In the genomic region with DNA sequence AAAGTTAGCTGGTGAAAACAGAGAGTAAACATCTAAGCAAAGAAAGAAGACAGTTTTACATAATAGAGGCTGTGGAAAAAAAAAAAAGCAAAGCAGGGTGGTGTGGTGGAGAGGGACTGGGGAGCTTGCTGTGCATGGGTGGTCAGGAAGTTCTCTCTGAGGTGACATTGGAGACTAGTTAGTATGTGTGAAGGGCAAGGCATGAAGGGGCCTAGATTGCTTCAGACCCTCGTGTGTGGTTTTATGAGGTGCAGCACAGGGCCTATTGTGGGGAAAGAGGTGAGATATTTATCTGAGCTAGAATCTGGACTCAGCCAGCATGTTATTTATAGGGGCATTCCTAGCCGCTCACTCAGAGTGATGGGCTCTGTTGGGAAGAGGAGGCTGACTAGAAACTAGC, we compare ENCODE assay signal across 25 mouse cellular contexts.
"Had no signal": no experiment of that assay in that cellular context is flagged by ENCODE, and none has a peak within 500 bp of the region (broad histone marks: within the 10 kb centered on the region; RNA-seq: fewer than 3 reads in every experiment).

No protein-coding gene starts in this region.

- DNase-seq: gastrocnemius, postnatal 14 days; gastrocnemius, postnatal 36 days; heart, adult 11 months; heart, adult 2 months; heart, postnatal 14 days; heart, postnatal 36 days; kidney, adult 18-20 months; kidney, adult 8-10 months; kidney, postnatal 14 days; kidney, postnatal 36 days; layer of hippocampus, adult 9-11 months; layer of hippocampus, postnatal 36 days; left cerebral cortex, postnatal 4 days; liver, embryonic 13.5 days had no signal

- H3K4me2 ChIP-seq: heart, embryonic 11.5 days; heart, embryonic 13.5 days; heart, embryonic 15.5 days; hindbrain, embryonic 13.5 days; hindbrain, embryonic 15.5 days; kidney, embryonic 15.5 days; limb, embryonic 12.5 days; liver, embryonic 13.5 days; liver, embryonic 15.5 days had no signal

- H3K9me3 ChIP-seq: heart, embryonic 13.5 days; heart, embryonic 15.5 days; hindbrain, embryonic 13.5 days; hindbrain, embryonic 15.5 days; kidney, embryonic 15.5 days; limb, embryonic 12.5 days; liver, embryonic 13.5 days; liver, embryonic 15.5 days had no signal

- H3K27me3 ChIP-seq: heart, embryonic 13.5 days; heart, embryonic 15.5 days; hindbrain, embryonic 13.5 days; hindbrain, embryonic 15.5 days; kidney, embryonic 15.5 days; limb, embryonic 12.5 days; liver, embryonic 13.5 days; liver, embryonic 15.5 days had no signal

- H3K9ac ChIP-seq: heart, embryonic 13.5 days; heart, embryonic 15.5 days; hindbrain, embryonic 13.5 days; hindbrain, embryonic 15.5 days; kidney, embryonic 15.5 days; limb, embryonic 12.5 days; liver, embryonic 13.5 days; liver, embryonic 15.5 days had no signal

- H3K4me3 ChIP-seq: heart, adult 2 months; heart, embryonic 13.5 days; heart, embryonic 15.5 days; hindbrain, embryonic 13.5 days; hindbrain, embryonic 15.5 days; kidney, embryonic 15.5 days; limb, embryonic 12.5 days; liver, embryonic 13.5 days; liver, embryonic 15.5 days had no signal

- H3K4me1 ChIP-seq: heart, embryonic 15.5 days; hindbrain, embryonic 13.5 days; hindbrain, embryonic 15.5 days; liver, embryonic 13.5 days; liver, embryonic 15.5 days had no signal

- H3K27ac ChIP-seq: heart, adult 2 months; heart, embryonic 13.5 days; heart, embryonic 15.5 days; hindbrain, embryonic 13.5 days; hindbrain, embryonic 15.5 days; hindbrain, postnatal 0 days; kidney, embryonic 15.5 days; kidney, postnatal 0 days; limb, embryonic 12.5 days; liver, embryonic 13.5 days; liver, embryonic 15.5 days had no signal

- ATAC-seq: hindbrain, postnatal 0 days; intestine, embryonic 16.5 days had no signal

- H3K36me3 ChIP-seq: heart, embryonic 13.5 days; heart, embryonic 15.5 days; hindbrain, embryonic 13.5 days; hindbrain, embryonic 15.5 days; kidney, embryonic 15.5 days; limb, embryonic 12.5 days; liver, embryonic 13.5 days; liver, embryonic 15.5 days had no signal
